Mouse (Mus musculus): ENCODE results near the gene Dclre1a.

GRCm38 (mm10) chr19:56531251-56531650 is 16.8 kb downstream of the Dclre1a start:
- no peak for TF ChIP-seq MAFK (IDR thresholded peaks at IDR 0.05; ENCODE audit: borderline replicate concordance, low read depth, low read length)
- no peak for TF ChIP-seq ETS1 (IDR thresholded peaks at IDR 0.05; ENCODE audit: low read depth, low read length)
